Mouse (Mus musculus): Measurements from ENCODE around the gene Paf1.

DNA sequence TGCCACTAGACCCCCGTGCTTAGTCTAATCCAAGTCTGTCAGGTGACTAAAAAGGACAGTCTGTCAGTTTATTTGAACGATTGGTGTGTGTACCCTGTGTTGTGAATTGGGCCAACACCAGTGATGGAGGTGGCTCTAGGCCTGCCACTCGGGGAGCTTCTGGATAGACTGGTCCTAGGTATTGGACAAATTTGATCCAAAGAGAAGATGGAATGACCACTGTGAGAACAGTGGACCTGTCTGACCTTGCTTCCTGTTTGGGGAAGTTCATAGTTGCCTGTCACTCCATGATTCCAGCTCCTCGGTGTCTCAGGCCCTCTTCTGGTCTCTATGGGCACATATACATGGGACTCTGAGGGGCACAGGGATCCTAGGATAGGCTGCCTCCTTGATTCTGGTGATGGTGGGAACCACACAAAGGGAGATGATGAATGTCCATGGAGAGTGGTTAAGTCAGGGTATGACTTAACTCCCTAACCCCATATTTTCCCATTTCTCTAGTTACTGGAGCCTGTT lies 41.0 kb upstream of the Paf1 start:
- no peak for TF ChIP-seq MAX (IDR thresholded peaks at IDR 0.05)
- TF ChIP-seq MYOD1 (IDR thresholded peaks at IDR 0.05; ENCODE audit: control insufficient read depth, insufficient read length, low read depth), result no peak
- TF ChIP-seq CTCF (IDR thresholded peaks at IDR 0.05; ENCODE audit: control insufficient read depth, insufficient read depth, insufficient read length), result no peak

Data from C2C12 (cell line).